Mouse (Mus musculus): ENCODE measurements around the gene Cinp. TPM values are rescaled to one million over a fixed set of nuclear protein-coding genes. Genes with fewer than 3 reads are reported as not detected.
A peak's percentile ranks its signal among the peaks of the same experiment; 100 is the strongest.
"Not testable (repeated sequence)": the region's sequence is repeated elsewhere in the genome, so short reads cannot be mapped to it uniquely, and the experiment has no call there.

Cinp gene
- polyA plus RNA-seq, 1 experiment from 2014 or later, result 80.8 TPM

- peaks cover 21% of the 10 kb centered on the region for H3K4me1 ChIP-seq
- peak overlapping the region; percentile 95 for H3K4me2 ChIP-seq
- H3K9me3 ChIP-seq (replicated peaks), result no peaks in the 10 kb centered on the region
- peak; percentile 49 for ATAC-seq (replicated peaks; ENCODE audit: low FRiP score)
- H3K36me3 ChIP-seq, result peaks cover 6% of the 10 kb centered on the region
- H3K27ac ChIP-seq, result 0 out of 2 replicates have a peak overlapping the region, but pooled peaks have one; percentile 43
- peak overlapping the region; percentile 82 for H3K9ac ChIP-seq
- WGBS, result under 1% methylated on average over 25 of the region's 25 CpGs
- no peaks in the 10 kb centered on the region for H3K27me3 ChIP-seq
- H3K4me3 ChIP-seq (replicated peaks), result peak overlapping the region; percentile 95
Observed at GRCm38 (mm10) chr12:110888606-110889005, 339 bp downstream of the Cinp start.

GRCm38 (mm10) chr12:110888106-110888505 is 839 bp downstream of the Cinp start:
- Histone ChIP-seq H3K4me2 (peak overlapping the region; percentile 95), H3K27me3 (no peaks in the 10 kb centered on the region), H3K9me3 (replicated peaks) (no peaks in the 10 kb centered on the region), H3K4me1 (peaks cover 21% of the 10 kb centered on the region), H3K4me3 (replicated peaks) (peak overlapping the region; percentile 95), H3K27ac (0 out of 2 replicates have a peak overlapping the region, but pooled peaks have one; percentile 43), H3K9ac (peak overlapping the region; percentile 82), H3K36me3 (peaks cover 11% of the 10 kb centered on the region)
- ATAC-seq (replicated peaks; ENCODE audit: low FRiP score), result no peak
- WGBS, result 34% methylated on average over 12 of the region's 12 CpGs

- 86% methylated on average over 2 of the region's 2 CpGs for whole genome bisulfite sequencing
- Histone ChIP-seq H3K27ac (no peak overlapping the region), H3K9me3 (replicated peaks) (no peaks in the 10 kb centered on the region), H3K4me3 (replicated peaks) (no peak overlapping the region), H3K4me1 (peaks cover 17% of the 10 kb centered on the region), H3K36me3 (peaks cover 38% of the 10 kb centered on the region), H3K9ac (no peak overlapping the region), H3K27me3 (no peaks in the 10 kb centered on the region), H3K4me2 (no peak overlapping the region)
- ATAC-seq (replicated peaks; ENCODE audit: low FRiP score), result no peak
Observed at GRCm38 (mm10) chr12:110885251-110885650, 3.7 kb downstream of the Cinp start.

GRCm38 (mm10) chr12:110882291-110882690 is 6.7 kb downstream of the Cinp start:
- peaks cover 64% of the 10 kb centered on the region for H3K36me3 ChIP-seq
- no peak overlapping the region for H3K4me2 ChIP-seq
- no peak overlapping the region for H3K9ac ChIP-seq
- H3K27me3 ChIP-seq, result no peaks in the 10 kb centered on the region
- H3K4me1 ChIP-seq, result no peaks in the 10 kb centered on the region
- H3K9me3 ChIP-seq (replicated peaks), result no peaks in the 10 kb centered on the region
- ATAC-seq (replicated peaks; ENCODE audit: low FRiP score), result no peak
- no peak overlapping the region for H3K27ac ChIP-seq
- H3K4me3 ChIP-seq (replicated peaks), result no peak overlapping the region
- 87% methylated on average over 7 of the region's 7 CpGs for WGBS

- H3K9ac ChIP-seq, result no peak overlapping the region
- H3K4me3 ChIP-seq (replicated peaks), result no peak overlapping the region
- no peak overlapping the region for H3K27ac ChIP-seq
- ATAC-seq (replicated peaks; ENCODE audit: low FRiP score), result no peak
- no peak overlapping the region for H3K4me2 ChIP-seq
- H3K27me3 ChIP-seq, result no peaks in the 10 kb centered on the region
- H3K4me1 ChIP-seq, result no peaks in the 10 kb centered on the region
- 89% methylated on average over 2 of the region's 2 CpGs for WGBS
- H3K36me3 ChIP-seq, result peaks cover 86% of the 10 kb centered on the region
- no peaks in the 10 kb centered on the region for H3K9me3 ChIP-seq (replicated peaks)
Observed at GRCm38 (mm10) chr12:110875351-110875750, 13.6 kb downstream of the Cinp start.

GRCm38 (mm10) chr12:110871247-110871646 is 17.7 kb downstream of the Cinp start:
- no peak overlapping the region for H3K27ac ChIP-seq
- H3K27me3 ChIP-seq, result no peaks in the 10 kb centered on the region
- H3K36me3 ChIP-seq, result peaks cover 88% of the 10 kb centered on the region
- WGBS, result 95% methylated on average over 5 of the region's 5 CpGs
- no peaks in the 10 kb centered on the region for H3K9me3 ChIP-seq (replicated peaks)
- ATAC-seq (replicated peaks; ENCODE audit: low FRiP score), result no peak
- H3K4me2 ChIP-seq, result no peak overlapping the region
- no peaks in the 10 kb centered on the region for H3K4me1 ChIP-seq
- H3K9ac ChIP-seq, result no peak overlapping the region
- no peak overlapping the region for H3K4me3 ChIP-seq (replicated peaks)

- Histone ChIP-seq H3K4me3 (replicated peaks) (no peak overlapping the region), H3K36me3 (peaks cover 87% of the 10 kb centered on the region), H3K27ac (no peak overlapping the region), H3K4me2 (no peak overlapping the region), H3K4me1 (no peaks in the 10 kb centered on the region), H3K27me3 (no peaks in the 10 kb centered on the region), H3K9me3 (replicated peaks) (no peaks in the 10 kb centered on the region), H3K9ac (no peak overlapping the region)
- 88% methylated on average over 4 of the region's 4 CpGs for WGBS
- ATAC-seq (replicated peaks; ENCODE audit: low FRiP score), result no peak
Observed at GRCm38 (mm10) chr12:110870107-110870506, 18.8 kb downstream of the Cinp start.

GRCm38 (mm10) chr12:110865989-110866388 is 23.0 kb downstream of the Cinp start:
- H3K36me3 ChIP-seq, result peaks cover 86% of the 10 kb centered on the region

GRCm38 (mm10) chr12:110865571-110865970 is 23.4 kb downstream of the Cinp start:
- Histone ChIP-seq H3K4me2 (no peak overlapping the region), H3K4me3 (replicated peaks) (no peak overlapping the region), H3K27ac (no peak overlapping the region), H3K9me3 (replicated peaks) (no peaks in the 10 kb centered on the region), H3K27me3 (no peaks in the 10 kb centered on the region), H3K4me1 (no peaks in the 10 kb centered on the region), H3K36me3 (peaks cover 86% of the 10 kb centered on the region), H3K9ac (no peak overlapping the region)
- ATAC-seq (replicated peaks; ENCODE audit: low FRiP score), result no peak
- 82% methylated on average over 6 of the region's 6 CpGs for WGBS

More at GRCm38 (mm10) chr12:110865989-110866388, 23.0 kb downstream of the Cinp start:
- H3K4me2 ChIP-seq, result no peak overlapping the region
- no peaks in the 10 kb centered on the region for H3K9me3 ChIP-seq (replicated peaks)
- no peaks in the 10 kb centered on the region for H3K4me1 ChIP-seq
- H3K27ac ChIP-seq, result no peak overlapping the region
- no peak for ATAC-seq (replicated peaks; ENCODE audit: low FRiP score)
- no peak overlapping the region for H3K9ac ChIP-seq
- no peaks in the 10 kb centered on the region for H3K27me3 ChIP-seq
- 89% methylated on average over 10 of the region's 10 CpGs for WGBS
- no peak overlapping the region for H3K4me3 ChIP-seq (replicated peaks)

GRCm38 (mm10) chr12:110864008-110864407 is 24.9 kb downstream of the Cinp start:
- H3K36me3 ChIP-seq, result peaks cover 78% of the 10 kb centered on the region
- no peak overlapping the region for H3K4me3 ChIP-seq (replicated peaks)
- no peak overlapping the region for H3K27ac ChIP-seq
- H3K4me1 ChIP-seq, result no peaks in the 10 kb centered on the region
- no peaks in the 10 kb centered on the region for H3K27me3 ChIP-seq
- no peak overlapping the region for H3K9ac ChIP-seq
- WGBS, result 91% methylated on average over 6 of the region's 6 CpGs
- ATAC-seq (replicated peaks; ENCODE audit: low FRiP score), result no peak
- H3K4me2 ChIP-seq, result no peak overlapping the region
- no peaks in the 10 kb centered on the region for H3K9me3 ChIP-seq (replicated peaks)

GRCm38 (mm10) chr12:110861256-110861655 is 27.7 kb downstream of the Cinp start:
- no peaks in the 10 kb centered on the region for H3K9me3 ChIP-seq (replicated peaks)
- 0 out of 2 replicates have a peak, but pooled peaks have one; percentile 9 for ATAC-seq (replicated peaks; ENCODE audit: low FRiP score)
- 37% methylated on average over 7 of the region's 7 CpGs for WGBS

GRCm38 (mm10) chr12:110860293-110860692 is 28.7 kb downstream of the Cinp start:
- no peak overlapping the region for H3K9ac ChIP-seq
- H3K4me1 ChIP-seq, result peaks cover 7% of the 10 kb centered on the region; the same call in 1 of the 2 replicates
- H3K4me3 ChIP-seq (replicated peaks), result no peak overlapping the region
- no peak overlapping the region for H3K4me2 ChIP-seq
- peaks cover 53% of the 10 kb centered on the region for H3K36me3 ChIP-seq
- no peaks in the 10 kb centered on the region for H3K9me3 ChIP-seq (replicated peaks)
- ATAC-seq (replicated peaks; ENCODE audit: low FRiP score), result no peak
- no peak overlapping the region for H3K27ac ChIP-seq
- no peaks in the 10 kb centered on the region for H3K27me3 ChIP-seq

More at GRCm38 (mm10) chr12:110861256-110861655, 27.7 kb downstream of the Cinp start:
- H3K4me2 ChIP-seq, result no peak overlapping the region
- H3K4me3 ChIP-seq (replicated peaks), result no peak overlapping the region
- no peak overlapping the region for H3K27ac ChIP-seq
- no peaks in the 10 kb centered on the region for H3K27me3 ChIP-seq
- H3K9ac ChIP-seq, result no peak overlapping the region
- peaks cover 7% of the 10 kb centered on the region; the same call in 1 of the 2 replicates for H3K4me1 ChIP-seq
- H3K36me3 ChIP-seq, result peaks cover 53% of the 10 kb centered on the region

- not testable (repeated sequence) for H3K4me2 ChIP-seq; H3K4me1 ChIP-seq; H3K9ac ChIP-seq; H3K4me3 ChIP-seq (replicated peaks); ATAC-seq (replicated peaks; ENCODE audit: low FRiP score); H3K9me3 ChIP-seq (replicated peaks); H3K27ac ChIP-seq; H3K27me3 ChIP-seq
- peaks cover 43% of the 10 kb centered on the region for H3K36me3 ChIP-seq
- WGBS, result 97% methylated on average over 15 of the region's 15 CpGs
Observed at GRCm38 (mm10) chr12:110858681-110859080, 30.3 kb downstream of the Cinp start.
